Mouse (Mus musculus) cerebellum, adult 9-11 months (tissue): ENCODE results near the gene Ak2.

Experiments
- DNase-seq: peaks from one replicate; pipeline ENCODE4 v3.0.0; 2022

Ak2 gene

DNA sequence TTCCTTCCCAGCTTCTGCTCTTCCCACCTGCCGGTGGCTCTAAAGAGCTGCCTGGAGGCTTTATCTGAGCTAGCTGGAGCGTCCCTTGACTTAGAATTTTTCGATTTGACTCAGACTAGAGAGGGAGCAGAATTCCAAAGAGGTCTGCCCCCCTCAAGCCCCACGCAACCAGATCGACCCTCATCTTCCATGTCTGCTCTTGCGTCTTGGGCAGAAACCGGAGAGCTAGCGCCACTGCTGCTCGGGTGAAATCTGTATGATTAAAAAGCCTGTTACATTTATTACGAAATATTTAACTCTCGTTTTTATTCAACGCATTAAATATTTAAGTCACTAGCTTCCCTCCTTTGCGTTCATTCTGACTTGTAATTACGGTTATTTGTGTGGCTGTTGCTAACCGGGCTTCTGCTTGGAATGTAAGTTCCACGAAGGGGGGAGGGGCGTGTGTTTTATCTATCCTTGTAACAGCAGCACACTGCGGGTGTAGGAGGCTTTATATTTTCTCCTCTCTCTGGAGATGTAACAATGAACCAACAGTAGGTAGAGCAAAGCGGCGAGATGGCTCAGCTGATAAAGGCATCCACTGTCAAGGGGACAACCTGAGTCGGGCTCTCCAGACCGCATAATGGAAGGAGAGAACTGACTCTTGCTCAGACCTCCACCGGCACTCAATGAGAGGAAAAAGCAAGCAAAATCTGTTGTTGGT, 57.7 kb downstream of the Ak2 start:
- peak; percentile 64 for DNase-seq

DNA sequence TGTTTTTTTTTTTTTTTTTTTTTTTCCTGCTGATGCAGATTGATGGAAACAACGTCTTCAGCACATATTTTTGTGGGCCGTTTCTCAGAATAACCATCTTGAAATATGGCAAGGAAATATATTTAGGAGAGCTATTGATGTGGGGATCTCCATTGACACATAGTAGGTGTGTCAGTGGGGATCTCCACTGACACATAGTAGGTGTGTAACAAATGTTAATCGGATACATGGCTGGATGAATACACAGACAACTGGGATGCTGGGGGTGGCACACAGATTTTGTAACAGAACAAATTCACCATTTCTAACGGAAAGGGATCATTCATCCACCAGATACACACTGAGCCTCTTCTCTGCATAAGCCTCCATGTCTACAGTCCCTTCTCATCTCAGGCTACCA, 58.6 kb downstream of the Ak2 start:
- DNase-seq, result no peak

DNA sequence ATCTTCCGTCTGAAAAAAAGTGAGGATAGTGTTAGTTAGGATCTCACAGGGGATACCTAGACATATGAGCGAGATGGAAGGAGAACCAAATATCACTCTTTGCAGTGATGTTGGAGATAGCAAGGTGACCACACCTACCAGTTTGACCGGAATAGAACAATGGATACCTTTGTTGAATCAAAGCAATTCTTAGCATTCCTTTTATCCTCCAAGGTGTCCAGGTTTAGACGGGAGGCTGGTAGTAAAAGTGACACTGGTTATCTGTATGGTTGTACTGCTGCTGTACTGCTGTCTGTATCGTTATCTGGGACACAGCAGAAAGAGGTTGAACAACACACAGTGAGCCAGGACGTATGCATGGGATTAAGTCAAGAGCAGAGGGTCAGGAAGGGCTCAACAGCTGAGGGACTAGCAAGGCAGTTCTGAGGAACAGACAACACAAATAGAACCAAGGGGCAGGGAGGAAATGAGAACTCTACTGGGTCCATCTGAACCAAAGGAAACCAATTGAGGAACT, 59.2 kb downstream of the Ak2 start:
- no peak for DNase-seq

GRCm38 (mm10) chr4:129051461-129052183, 59.9 kb downstream of the Ak2 start:
- DNase-seq, result no peak

DNA sequence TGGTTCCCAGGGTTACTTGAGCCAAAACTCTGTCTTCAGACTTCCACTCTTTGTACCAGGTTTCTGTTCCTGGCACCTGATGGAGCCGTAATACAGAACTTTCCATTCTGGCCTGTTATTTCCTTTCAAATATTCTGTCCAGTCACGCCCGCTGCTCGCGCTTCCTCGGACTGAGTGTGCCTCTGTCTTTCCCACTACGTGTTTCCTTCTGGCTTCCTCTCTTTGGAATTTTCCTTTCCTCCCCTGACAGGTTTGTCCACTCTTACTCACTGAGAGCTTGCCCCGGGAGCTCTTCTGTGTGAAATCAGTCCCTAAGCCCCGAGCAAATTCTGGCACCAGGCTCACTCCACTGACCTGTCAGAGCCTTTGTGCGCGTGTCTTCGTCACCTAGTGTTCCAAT, 63.0 kb downstream of the Ak2 start:
- no peak for DNase-seq

DNA sequence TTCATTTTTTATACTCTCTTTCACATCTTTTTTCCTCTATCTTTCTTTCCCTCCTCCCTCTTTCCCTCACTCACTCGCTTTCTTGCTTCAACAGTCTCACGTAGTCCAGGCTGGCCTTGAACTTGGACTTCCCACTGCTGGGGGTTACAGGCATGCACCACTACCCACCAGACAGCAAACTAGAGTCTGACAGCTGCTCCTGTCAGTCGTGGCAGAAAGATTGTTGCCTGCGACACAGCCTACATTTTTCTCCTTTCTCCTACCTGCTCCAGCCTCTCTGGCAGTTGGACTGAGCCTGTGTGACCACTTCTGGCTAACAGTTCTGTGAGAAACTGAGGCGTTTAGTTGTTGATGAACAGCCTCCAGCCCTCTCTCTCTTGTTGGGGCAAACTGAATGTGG, 63.8 kb downstream of the Ak2 start:
- DNase-seq, result no peak

DNA sequence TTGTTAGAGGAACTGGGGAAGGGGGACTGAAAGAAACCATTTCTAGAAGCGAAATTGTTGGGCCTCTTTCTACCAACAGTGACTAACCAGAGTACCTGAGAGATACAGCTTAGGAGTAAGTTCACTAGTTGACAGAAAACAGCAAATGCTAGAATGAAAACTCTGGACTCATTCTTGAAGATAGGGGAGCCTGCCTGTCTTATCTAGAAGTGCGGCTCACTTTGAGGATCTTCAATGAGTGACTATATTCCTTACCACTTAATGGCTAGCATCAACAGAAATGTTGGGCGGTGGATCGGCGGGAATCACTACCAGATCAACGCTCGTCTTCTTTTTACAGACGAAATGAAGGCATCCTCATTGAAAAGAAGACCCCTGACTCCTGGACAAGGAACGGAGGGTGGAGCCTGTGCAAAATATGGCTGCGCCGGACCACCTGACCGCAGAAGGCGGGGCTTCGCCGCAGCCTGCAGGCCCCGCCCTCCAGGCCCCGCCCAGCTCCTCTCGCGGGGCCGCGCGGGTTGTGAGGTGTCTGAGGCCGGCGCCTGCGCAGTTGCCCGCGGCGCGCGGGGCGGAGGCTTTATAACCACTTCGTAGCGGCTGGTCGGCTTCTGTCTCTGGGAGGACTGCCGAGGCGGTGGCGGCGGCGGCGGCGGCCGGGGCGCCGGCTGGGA, 65.9 kb downstream of the Ak2 start:
- DNase-seq, result peak; percentile 97

DNA sequence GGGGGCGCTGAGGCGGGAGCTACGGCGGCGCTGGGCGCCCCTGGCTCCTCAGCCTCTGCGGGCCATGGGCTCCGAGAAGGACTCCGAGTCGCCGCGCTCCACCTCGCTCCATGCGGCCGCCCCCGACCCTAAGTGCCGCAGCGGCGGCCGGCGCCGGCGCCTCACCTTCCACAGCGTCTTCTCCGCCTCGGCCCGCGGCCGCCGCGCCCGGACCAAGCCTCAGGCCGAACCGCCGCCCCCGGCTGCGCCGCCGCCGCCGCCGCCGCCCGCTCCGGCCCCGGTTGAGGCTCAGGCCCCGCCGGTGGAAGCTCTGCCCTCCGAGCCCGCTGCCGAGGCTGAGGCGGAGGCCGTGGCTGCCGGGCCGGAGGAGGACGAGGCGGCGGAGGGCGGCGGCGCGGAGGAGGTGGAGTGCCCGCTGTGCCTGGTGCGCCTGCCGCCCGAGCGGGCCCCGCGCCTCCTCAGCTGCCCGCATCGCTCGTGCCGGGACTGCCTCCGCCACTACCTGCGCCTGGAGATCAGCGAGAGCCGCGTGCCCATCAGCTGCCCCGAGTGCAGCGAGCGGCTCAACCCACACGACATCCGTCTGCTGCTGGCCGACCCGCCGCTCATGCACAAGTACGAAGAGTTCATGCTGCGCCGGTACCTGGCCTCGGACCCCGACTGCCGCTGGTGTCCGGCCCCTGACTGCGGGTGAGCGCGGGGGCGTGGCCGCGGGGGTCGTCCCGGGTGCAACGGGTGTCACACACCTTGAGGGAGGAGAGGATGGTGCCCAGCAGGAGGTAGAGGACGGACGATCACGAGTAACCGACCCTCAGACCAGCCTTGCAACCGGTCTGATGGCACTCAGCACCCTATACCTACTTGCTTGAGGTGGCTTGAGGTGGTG, 66.7 kb downstream of the Ak2 start, which contains the start of gene Rnf19b:
Gene Rnf19b (plus strand): TSS at position 65 of the 886 bp plus-strand sequence.
- peak; percentile 78 for DNase-seq

DNA sequence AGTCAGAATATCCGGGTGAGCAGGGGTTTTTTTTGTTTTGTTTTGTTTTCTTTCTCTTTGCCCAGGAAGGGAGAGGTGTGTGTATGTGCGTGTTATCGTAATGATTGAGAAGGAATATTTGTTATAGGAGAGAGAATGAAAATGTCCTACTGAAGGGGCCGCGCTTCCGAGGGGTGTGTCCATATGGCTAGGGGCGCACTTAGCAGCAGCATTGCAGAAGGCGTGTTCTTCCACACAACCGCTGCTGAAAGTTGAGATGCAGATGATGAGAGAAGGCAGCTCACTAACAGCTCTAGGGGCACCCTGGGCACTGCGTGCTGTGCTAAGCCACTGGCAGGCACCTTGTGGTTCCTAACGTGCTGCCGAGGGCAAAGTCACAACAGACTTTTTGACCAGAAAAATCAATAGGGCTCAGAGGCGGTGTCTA, 67.4 kb downstream of the Ak2 start:
- DNase-seq, result no peak

GRCm38 (mm10) chr4:129059922-129060321, 68.2 kb downstream of the Ak2 start:
- no peak for DNase-seq
